Mouse (Mus musculus) hindbrain, embryonic 11.5 days (tissue): ENCODE results near the gene Sertad2. TPM values are rescaled to one million over a fixed set of nuclear protein-coding genes. Genes with fewer than 3 reads are reported as not detected.

ENCODE experiments used
- ATAC-seq: fragments of 200-750 bp; cut with Nextera tagmentation; 2 replicates; pipeline ENCODE4 v1.8.0; 2017; ENCODE audit warnings: mild to moderate bottlenecking, moderate TSS enrichment, moderate library complexity; ENCODE audit not compliant: low FRiP score
- DNase-seq: peaks from one replicate; pipeline ENCODE4 v3.0.0-alpha.2; 2015; ENCODE audit warnings: low spot score
- H3K27ac ChIP-seq: fragments of 300-500 bp; sonication (generic); 2 replicates; pipeline ENCODE4 v1.5.1; 2014; ENCODE audit warnings: mild to moderate bottlenecking, low read depth, low read length
- H3K27me3 ChIP-seq: fragments of 300-500 bp; sonication (generic); 2 replicates; pipeline ENCODE4 v1.6.1; 2014; ENCODE audit warnings: mild to moderate bottlenecking, low read length, moderate library complexity, mixed read lengths; ENCODE audit not compliant: control insufficient read depth, insufficient read depth
- H3K36me3 ChIP-seq: fragments of 300-500 bp; sonication (generic); 2 replicates; pipeline ENCODE4 v1.6.1; 2014; ENCODE audit warnings: mild to moderate bottlenecking, low read length, moderate library complexity, mixed read lengths; ENCODE audit not compliant: control insufficient read depth, insufficient read depth
- H3K4me1 ChIP-seq: fragments of 300-500 bp; sonication (generic); replicated peaks from 2 replicates; pipeline ENCODE4 v1.6.1; 2014; ENCODE audit warnings: low read length, mixed read lengths; ENCODE audit not compliant: control insufficient read depth, insufficient read depth
- H3K4me2 ChIP-seq: fragments of 300-500 bp; sonication (generic); replicated peaks from 2 replicates; pipeline ENCODE4 v1.6.1; 2014; ENCODE audit warnings: mild to moderate bottlenecking, low read depth, low read length
- H3K4me3 ChIP-seq: fragments of 300-500 bp; sonication (generic); 2 replicates; pipeline ENCODE4 v1.5.1; 2014; ENCODE audit warnings: low read depth, low read length
- H3K9ac ChIP-seq: fragments of 300-500 bp; sonication (generic); 2 replicates; pipeline ENCODE4 v1.6.1; 2014; ENCODE audit warnings: low read depth, low read length
- H3K9me3 ChIP-seq: fragments of 300-500 bp; sonication (generic); 2 replicates; pipeline ENCODE4 v1.6.1; 2016; ENCODE audit warnings: low read length; ENCODE audit not compliant: control insufficient read depth
- WGBS: fragments of 180-500 bp; shearing (Covaris S2); extraction: QIAGEN DNeasy Blood & Tissue Kit; methylation state at CpG from one replicate; pipeline ENCODE4 v1.1.7; 2014; 5-methylcytosine and 5-hydroxymethylcytosine counted together
- polyA plus RNA-seq: library from polyadenylated mRNA; unstranded; fragments of >200 nt; fragmentation: Nextera tagmentation; extraction: Ambion mirVana; gene quantifications from 2 replicates; pipeline ENCODE4 v1.2.1, GENCODE M21; 2014

Sertad2 gene
- polyA plus RNA-seq, 1 experiment from 2014 or later: 24.4 TPM

DNA sequence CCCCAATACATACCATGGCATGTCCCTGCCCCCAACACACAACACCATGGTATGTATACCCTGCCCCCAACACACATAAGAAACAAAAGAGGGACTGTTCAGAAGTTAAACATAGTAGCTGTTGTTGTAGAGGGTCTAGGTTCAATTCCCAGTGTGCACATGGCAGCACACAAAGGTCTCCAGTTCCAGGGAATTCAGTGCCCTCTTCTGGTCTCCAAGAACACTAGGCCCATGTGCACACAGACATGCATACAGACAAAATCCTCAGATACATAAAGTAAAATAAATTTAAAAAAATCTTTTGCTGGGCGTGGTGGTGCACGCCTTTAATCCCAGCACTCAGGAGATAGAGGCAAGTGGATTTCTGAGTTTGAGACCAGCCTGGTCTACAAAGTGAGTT is 39.7 kb downstream of the Sertad2 start:
- WGBS: 100% methylated on average over 2 of the region's 2 CpGs
- Histone ChIP-seq H3K4me3 (no peak overlapping the region), H3K9ac (no peak overlapping the region), H3K36me3 (no peaks in the 10 kb centered on the region), H3K4me2 (no peak overlapping the region), H3K4me1 (no peaks in the 10 kb centered on the region), H3K27ac (no peak overlapping the region), H3K27me3 (no peaks in the 10 kb centered on the region), H3K9me3 (no peaks in the 10 kb centered on the region)
- no peak for DNase-seq
- ATAC-seq: no peak

DNA sequence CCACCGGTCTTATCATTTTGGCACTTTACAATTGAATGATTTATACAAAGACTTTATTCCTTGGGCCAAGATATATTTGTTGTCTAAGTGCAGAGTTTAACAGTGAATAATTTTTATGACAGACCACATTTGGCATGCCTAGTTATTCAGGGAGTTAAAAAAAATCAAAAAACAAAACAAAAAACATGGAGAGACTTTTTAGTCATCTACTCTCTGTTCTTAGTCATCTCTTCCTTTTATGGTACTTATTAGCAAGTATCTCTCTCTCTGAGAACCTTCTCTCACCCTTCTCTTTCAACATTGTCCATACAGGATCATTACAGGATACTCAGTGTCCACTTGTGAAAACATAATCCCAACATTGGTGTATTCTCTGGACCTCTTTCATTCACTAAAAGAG is 42.2 kb downstream of the Sertad2 start:
- H3K4me3 ChIP-seq: no peak overlapping the region
- 93% methylated on average over 1 of the region's 1 CpGs for WGBS
- H3K36me3 ChIP-seq: no peaks in the 10 kb centered on the region
- no peaks in the 10 kb centered on the region for H3K9me3 ChIP-seq
- no peak overlapping the region for H3K4me2 ChIP-seq
- H3K4me1 ChIP-seq: no peaks in the 10 kb centered on the region
- no peak for ATAC-seq
- no peak overlapping the region for H3K9ac ChIP-seq
- DNase-seq: no peak
- H3K27ac ChIP-seq: no peak overlapping the region
- no peaks in the 10 kb centered on the region for H3K27me3 ChIP-seq

DNA sequence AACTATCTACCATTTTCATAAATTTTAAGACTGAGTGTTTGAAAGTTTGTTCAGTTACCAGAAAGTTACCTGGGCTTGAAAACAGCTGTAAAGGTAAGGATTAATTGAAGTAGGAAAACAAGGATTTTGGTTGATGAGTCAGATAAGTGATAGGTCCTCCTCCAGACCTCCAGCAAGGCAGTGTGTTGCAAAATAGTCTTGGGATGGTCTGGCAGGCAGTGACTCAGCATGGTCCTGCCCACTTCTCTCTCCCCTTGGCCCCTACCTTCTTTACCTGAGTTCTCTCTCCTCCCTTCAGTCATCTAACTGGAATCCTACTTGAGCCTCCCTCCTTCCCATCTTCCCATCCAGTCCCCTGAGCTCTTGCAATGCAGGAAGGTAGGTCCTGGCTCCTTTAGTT is 43.1 kb downstream of the Sertad2 start:
- DNase-seq (no peak), ATAC-seq (no peak)
- no peak overlapping the region for H3K4me2 ChIP-seq
- H3K9me3 ChIP-seq: no peaks in the 10 kb centered on the region
- H3K9ac ChIP-seq: no peak overlapping the region
- no peak overlapping the region for H3K4me3 ChIP-seq
- no peaks in the 10 kb centered on the region for H3K36me3 ChIP-seq
- H3K4me1 ChIP-seq: no peaks in the 10 kb centered on the region
- no peak overlapping the region for H3K27ac ChIP-seq
- no peaks in the 10 kb centered on the region for H3K27me3 ChIP-seq

DNA sequence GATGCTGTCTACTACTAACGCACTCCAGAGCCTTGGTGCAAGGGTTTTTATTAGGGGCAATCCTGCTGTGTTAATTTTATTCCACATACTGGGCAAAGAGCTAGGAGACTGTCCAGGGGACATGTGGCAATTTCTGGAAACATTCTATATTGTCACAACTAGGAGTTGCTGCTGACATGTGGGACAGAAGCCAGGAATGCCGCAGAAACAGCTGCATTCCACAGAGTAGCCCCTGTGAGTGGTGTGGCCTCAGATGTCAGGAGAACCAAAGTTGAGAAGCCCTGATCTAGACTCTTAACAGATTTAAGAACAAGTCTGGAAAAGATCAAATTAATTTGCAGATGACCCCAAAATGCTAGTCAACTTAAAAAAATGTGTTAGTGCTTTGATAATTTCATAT is 46.3 kb downstream of the Sertad2 start:
- Histone ChIP-seq H3K27ac (no peak overlapping the region), H3K9me3 (no peaks in the 10 kb centered on the region), H3K27me3 (no peaks in the 10 kb centered on the region), H3K36me3 (no peaks in the 10 kb centered on the region), H3K4me3 (no peak overlapping the region), H3K9ac (no peak overlapping the region), H3K4me2 (no peak overlapping the region), H3K4me1 (no peaks in the 10 kb centered on the region)
- 79% methylated on average over 2 of the region's 2 CpGs for WGBS
- no peak for ATAC-seq
- no peak for DNase-seq

DNA sequence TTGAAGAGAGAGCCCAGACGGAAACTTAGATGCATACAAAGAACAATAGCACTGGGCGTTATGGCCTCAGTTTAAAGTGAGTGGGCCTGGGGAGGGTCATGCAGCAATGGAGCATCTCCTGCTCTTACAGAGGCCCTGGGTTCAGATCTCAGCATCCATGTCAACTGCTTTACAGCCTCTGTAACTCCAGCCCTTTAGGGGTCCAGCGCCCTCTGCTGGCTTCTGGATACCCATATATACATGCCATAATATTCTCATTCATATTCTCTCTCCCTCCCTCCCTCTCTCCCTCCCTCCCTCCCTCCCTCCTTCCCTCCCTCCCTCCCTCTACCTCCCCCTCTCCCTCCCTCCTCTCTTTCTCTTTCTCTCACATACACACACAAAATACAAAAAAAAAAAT is 49.0 kb downstream of the Sertad2 start:
- H3K9ac ChIP-seq: no peak overlapping the region
- no peaks in the 10 kb centered on the region for H3K4me1 ChIP-seq
- ATAC-seq (no peak), DNase-seq (no peak)
- no peaks in the 10 kb centered on the region for H3K9me3 ChIP-seq
- H3K4me2 ChIP-seq: no peak overlapping the region
- H3K27me3 ChIP-seq: no peaks in the 10 kb centered on the region
- H3K27ac ChIP-seq: no peak overlapping the region
- WGBS: 73% methylated on average over 3 of the region's 3 CpGs
- no peak overlapping the region for H3K4me3 ChIP-seq
- no peaks in the 10 kb centered on the region for H3K36me3 ChIP-seq

DNA sequence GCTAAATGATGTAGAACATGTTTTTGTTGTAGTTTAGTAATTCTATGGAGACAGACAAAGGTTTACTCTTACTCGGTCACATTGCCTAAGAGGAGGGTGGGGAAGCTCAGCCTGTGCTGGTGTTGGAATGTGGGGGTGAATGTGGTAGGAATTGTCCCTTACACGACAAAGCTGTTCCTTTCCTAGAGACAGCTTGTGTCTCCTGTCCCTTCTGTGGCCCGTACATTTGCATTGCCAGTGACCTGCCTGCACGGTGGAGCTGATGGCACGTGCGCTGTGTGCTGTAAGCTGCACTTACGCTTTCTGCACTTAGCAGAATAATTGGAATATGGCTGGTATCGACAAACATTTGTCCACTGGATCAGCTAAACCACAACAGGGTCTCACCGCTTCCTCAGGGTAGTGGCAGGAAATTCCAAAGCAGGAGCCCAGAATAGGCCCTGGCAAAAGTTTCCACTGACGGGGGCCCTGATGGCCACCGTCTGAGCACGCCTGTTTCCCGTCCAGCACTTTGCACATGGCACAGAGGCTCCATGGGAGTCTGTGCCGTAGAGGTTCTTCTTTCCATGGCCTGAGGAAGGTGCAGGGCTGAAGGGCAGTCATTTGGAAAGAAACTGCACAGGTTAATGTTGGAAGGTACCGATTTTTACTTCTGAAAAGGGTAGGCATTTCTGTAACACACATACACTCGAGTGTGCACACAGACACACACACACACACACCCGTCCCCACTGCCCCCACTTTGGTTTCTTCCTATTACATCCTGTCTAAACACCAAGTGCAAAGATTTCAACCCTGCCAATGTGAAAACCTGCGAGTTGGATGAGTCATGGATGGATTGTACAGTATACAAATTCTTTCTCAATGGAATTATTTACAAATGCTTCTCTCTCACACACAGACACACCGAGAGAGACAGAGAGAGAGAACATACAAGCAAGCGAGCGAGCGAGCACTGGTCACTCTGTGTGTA is 51.5 kb downstream of the Sertad2 start:
- no peaks in the 10 kb centered on the region for H3K27me3 ChIP-seq
- ATAC-seq (no peak), DNase-seq (no peak)
- H3K36me3 ChIP-seq: no peaks in the 10 kb centered on the region
- H3K4me2 ChIP-seq: no peak overlapping the region
- no peak overlapping the region for H3K4me3 ChIP-seq
- H3K9ac ChIP-seq: no peak overlapping the region
- H3K4me1 ChIP-seq: no peaks in the 10 kb centered on the region
- no peaks in the 10 kb centered on the region for H3K9me3 ChIP-seq
- 76% methylated on average over 22 of the region's 22 CpGs for WGBS
- no peak overlapping the region for H3K27ac ChIP-seq

DNA sequence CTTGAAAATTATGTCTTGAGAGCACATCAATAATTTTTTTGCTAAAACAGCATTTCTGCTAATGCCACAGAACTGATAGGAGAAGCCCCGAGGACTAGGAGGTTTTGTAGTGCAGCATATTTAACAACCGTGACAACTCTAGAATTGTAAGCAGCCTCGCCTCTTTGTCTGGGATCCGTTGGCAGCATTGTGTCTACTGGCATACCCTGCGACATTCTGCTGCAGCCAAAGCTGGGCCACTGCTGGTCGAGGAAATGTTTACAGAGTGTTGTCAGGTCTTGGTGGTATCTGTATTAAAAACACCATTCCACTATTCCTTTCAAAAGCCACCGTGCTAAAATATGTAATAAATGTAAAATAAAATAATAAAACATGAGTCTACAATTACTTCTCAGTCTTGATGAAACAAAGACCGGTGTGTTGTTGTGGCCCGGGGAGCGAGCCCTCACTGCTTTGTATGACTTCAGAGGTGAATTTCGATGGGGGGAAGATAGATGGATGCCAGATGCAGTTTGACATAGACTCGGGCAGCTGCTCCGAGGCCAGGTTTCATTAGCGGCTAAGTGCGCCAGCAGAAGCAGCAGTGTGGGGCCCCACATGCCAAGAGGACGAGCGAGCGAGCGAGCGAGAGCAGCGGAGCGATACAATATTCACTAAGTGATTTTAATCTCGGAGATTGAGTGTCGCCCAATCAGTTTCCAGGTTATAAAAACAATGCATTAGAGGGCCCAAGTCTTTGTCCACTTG is 60.2 kb downstream of the Sertad2 start:
- peak; percentile 85 for ATAC-seq

DNA sequence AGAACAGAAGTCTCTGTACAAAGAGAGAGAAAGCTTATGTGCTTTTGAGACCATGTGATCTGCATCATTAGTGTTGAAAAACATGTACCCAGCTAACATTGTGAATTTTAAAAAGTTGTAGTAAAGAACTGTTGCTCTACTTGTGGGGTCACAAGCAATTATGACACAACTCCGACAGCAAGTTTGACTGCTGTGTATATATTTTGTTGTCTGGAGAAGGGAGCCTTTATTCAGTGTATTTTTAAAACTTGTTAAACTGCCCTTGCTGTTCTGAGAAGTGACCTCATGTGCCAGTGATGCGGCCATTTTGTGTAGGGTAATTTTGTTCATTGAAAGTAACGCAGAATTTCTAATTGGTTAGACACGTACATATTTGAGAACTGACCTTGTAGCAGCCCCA is 61.1 kb downstream of the Sertad2 start:
- no peak for ATAC-seq
- Histone ChIP-seq H3K4me3 (no peak overlapping the region), H3K4me1 (no peaks in the 10 kb centered on the region), H3K9ac (no peak overlapping the region), H3K27me3 (no peaks in the 10 kb centered on the region), H3K36me3 (no peaks in the 10 kb centered on the region), H3K4me2 (no peak overlapping the region), H3K27ac (0 out of 2 replicates have a peak overlapping the region, but pooled peaks have one; percentile 88), H3K9me3 (no peaks in the 10 kb centered on the region)
- DNase-seq: peak; percentile 10
- 87% methylated on average over 4 of the region's 4 CpGs for WGBS

More for the DNA sequence above, 60.2 kb downstream of the Sertad2 start:
- H3K27me3 ChIP-seq: no peaks in the 10 kb centered on the region
- no peaks in the 10 kb centered on the region for H3K9me3 ChIP-seq
- H3K36me3 ChIP-seq: no peaks in the 10 kb centered on the region
- WGBS: 36% methylated on average over 24 of the region's 24 CpGs
- H3K27ac ChIP-seq: peak overlapping the region; percentile 88
- H3K9ac ChIP-seq: peak overlapping the region; percentile 40; the same call in 1 of the 2 replicates
- no peaks in the 10 kb centered on the region for H3K4me1 ChIP-seq
- H3K4me3 ChIP-seq: no peak overlapping the region
- peak; percentile 74 for DNase-seq
- peak overlapping the region; percentile 19; the same call in 1 of the 2 replicates for H3K4me2 ChIP-seq
